Mouse (Mus musculus): ENCODE results near the gene Cpsf7.

- TF ChIP-seq CTCF (conservative IDR thresholded peaks at IDR 0.05 in 1 of 2, IDR thresholded peaks at IDR 0.05 in 1 of 2; ENCODE audit: low read depth in 2 of 2, low read length in 2 of 2) (no peak), MAFK (IDR thresholded peaks at IDR 0.05; ENCODE audit: insufficient replicate concordance, low read length) (no peak), POLR2A (IDR thresholded peaks at IDR 0.05; ENCODE audit: low read depth, low read length) (no peak), ZMIZ1 (IDR thresholded peaks at IDR 0.05; ENCODE audit: low read depth, low read length) (no peak), USF1 (IDR thresholded peaks at IDR 0.05; ENCODE audit: low read depth, low read length) (no peak), EP300 (IDR thresholded peaks at IDR 0.05; ENCODE audit: low read length) (no peak), ZKSCAN1 (IDR thresholded peaks at IDR 0.05; ENCODE audit: borderline replicate concordance, low read depth, low read length) (no peak), TCF12 (IDR thresholded peaks at IDR 0.05; ENCODE audit: low read depth, low read length) (no peak), MXI1 (IDR thresholded peaks at IDR 0.05; ENCODE audit: low read depth, low read length) (no peak), CHD1 (IDR thresholded peaks at IDR 0.05; ENCODE audit: low read depth, low read length) (no peak), SMC3 (IDR thresholded peaks at IDR 0.05; ENCODE audit: low read depth, low read length) (no peak)
Observed at GRCm38 (mm10) chr19:10523483-10524080, 1.5 kb upstream of the Cpsf7 start.

Measured in CH12.LX (cell line).